Mouse (Mus musculus) neural tube, embryonic 10.5 days (tissue): ENCODE results near the gene Ccr1.
"Not testable (repeated sequence)": the region's sequence is repeated elsewhere in the genome, so short reads cannot be mapped to it uniquely, and the experiment has no call there.

ENCODE experiments used
- DNase-seq: peaks from one replicate; pipeline ENCODE4 v3.0.0-alpha.2; 2017; ENCODE audit warnings: low spot score; ENCODE audit errors: extremely low spot score

Gene Ccr1

DNA sequence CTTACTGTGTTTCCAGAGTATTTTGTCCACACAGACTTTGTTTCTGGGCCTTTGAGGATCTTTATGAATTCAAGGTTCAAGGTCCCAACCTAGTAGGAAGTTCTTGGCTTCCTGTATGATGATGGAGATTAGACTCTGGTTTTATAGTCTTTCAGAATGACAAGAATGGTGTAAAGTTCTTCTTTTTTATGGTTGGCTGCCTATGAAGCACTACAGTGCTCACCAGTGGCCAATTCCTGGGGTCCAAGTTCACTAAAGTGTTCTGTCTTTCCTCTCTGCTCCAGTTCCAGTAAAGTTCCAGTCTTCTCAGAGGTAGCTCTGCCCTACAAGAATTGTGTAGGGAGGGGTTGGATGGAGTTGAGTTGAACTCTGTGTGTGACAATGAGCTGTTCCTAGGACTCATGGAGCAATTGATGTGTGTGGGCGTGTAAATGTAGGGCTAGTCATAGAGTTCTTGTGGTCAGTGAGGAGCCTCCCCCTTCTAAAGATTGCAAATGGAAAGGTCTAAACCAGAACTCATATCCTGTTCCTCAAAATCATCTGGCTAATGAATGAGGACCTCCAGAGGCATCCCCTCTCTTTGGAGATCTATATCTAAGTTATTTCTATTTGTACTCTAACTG, at the start of gene Ccr1:
Ccr1 (minus strand) TSS at position 403 of the 623 bp plus-strand sequence.
- DNase-seq, result no peak

DNA sequence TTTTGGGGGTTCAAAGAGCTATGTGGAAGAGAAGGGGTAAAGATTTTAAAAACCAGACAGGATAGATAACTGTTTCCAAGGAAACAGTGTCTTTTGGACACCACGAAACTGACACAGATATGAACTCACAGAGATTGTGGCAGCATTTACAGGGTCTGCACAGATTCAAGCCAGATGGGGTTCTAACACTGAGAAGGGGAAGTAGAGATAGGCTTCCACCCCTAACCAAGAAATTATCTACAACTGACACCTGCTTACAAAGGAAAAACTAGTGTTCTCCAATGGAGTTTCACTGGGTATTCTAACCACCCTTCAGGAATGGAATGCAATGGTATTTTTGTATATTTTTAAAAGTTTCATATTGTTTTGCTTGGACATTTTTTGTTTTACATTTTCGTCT, 47.6 kb upstream of the Ccr1 start:
- no peak for DNase-seq

DNA sequence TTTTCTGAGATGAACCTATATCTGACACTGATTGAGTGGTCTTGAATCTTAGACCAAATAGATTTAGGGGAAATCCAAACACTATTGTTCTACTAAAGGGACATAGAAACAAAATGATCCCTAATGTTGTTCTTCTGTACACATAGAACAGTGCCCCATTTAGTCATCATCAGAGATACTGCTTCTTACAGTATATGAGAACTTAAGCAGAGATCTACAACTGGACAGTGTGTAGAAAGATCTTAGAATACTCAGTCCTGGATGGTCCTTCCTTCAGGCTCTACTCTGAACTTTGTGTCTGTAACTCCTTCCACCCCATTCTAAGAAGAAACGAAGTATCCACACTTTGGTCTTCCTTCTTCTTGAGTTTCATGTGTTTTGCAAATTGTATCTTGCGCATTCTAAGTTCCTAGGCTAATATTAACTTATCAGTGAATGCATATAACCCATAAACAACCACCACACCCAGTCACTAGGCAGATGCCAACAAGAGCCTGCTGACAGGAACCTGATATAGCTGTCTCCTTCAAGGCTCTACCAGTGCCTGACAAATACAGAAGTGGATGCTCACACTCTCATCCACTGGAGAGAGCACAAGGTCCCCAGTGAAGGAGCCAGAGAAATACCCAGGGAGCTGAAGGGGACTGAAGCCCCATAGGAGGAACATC, 46.6 kb upstream of the Ccr1 start:
- DNase-seq, result no peak

DNA sequence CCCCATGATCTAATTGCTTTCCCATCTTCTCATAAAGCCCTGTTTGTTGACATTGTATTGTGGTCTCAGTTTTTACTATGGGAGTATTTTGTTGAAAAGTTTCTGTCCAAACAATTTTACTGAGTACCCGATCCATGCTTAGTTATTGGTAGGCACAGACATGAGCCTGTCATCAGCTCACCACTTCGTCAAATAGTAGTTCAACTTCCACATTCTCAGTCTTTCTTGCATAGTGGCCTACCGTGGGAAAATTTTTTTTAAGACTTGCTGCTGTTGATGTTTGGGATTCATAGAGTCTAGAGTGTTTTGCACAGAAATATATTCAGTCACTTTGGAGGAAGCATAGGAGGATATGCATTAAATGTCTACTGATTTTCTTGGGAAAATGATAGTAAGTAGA, 44.8 kb upstream of the Ccr1 start:
- no peak for DNase-seq

DNA sequence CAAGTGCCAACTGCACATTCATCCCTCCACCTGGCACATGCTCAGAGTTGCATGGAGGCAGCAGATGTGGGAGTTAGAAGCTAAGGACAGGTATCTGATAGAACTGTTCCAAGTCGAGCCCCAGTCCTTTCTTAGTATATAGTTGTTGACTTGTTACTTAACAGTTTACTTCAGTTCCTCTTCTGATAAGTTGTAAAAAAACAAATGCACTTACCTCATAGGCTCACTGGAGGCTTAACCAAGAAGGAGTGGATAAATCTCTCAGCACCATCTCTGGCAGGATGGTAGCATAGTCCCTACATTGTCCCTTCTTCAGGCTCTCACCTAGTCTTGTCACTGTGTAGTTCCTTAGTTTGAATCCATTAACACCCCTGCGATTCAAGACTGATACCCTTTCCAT, 44.2 kb upstream of the Ccr1 start:
- DNase-seq, result no peak

DNA sequence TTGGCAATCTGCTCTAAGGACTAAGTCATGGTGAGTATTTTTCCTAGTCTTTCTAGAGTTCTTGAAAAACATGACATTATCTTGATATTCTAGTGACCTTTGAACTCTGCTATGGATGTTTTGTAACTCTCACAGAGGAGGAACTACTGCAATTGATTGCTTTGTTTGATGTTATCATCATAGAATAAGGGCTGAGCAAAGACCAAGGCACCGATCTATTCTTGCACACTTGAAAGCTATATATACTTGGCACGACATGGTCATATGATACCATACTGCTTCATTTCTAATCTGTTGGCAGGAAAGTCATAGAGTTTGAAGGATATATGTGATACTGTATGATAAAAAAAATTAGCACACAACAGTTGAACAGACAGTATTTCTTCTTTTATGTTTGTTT, 31.3 kb upstream of the Ccr1 start:
- DNase-seq, result no peak

DNA sequence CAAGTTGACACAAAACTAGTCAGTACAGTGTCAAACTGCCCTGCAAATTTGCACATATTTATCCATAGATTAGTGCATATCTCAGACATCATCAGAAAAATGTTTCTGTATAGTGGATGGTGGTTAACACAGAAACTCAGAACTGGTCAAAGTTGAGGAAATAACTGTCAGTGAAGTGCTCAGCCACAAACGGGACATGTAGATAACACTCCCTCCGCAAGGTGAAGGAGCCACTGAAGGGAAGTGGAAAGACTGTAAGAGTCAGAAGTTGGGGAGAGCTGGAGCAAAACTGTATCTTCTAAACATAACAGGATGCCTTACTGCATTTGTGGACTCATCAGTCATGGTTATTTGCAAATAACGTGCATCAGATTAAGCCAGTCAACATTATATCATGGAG, 29.2 kb upstream of the Ccr1 start:
- DNase-seq, result no peak

DNA sequence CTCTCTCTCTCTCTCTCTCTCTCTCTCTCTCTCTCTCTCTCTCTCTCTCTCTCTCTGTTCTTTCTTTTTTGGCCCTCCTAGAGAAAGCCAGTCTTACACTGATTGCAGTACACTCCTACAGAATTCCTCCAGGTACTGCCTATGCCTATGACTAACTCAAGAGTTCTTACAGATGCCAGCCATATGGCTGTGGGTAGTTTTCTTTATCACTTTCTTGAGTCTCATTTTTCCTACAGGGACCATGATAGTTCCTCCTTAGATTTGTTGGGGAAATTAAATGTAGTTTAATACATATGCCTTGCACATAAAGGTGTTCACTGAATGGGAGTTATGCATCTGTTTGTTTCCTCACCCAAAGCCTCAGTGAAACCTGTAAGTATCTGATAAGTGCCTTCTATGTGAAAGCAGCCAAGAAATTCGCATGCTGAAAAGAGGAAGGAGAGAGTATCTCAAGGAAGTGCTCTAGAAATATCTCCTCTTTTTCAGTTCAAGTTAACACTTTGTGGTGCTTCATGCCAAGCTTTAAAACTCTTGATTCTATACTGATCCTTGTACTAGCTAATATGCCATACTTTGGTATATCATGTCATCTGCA, 22.9 kb upstream of the Ccr1 start:
- no peak for DNase-seq

DNA sequence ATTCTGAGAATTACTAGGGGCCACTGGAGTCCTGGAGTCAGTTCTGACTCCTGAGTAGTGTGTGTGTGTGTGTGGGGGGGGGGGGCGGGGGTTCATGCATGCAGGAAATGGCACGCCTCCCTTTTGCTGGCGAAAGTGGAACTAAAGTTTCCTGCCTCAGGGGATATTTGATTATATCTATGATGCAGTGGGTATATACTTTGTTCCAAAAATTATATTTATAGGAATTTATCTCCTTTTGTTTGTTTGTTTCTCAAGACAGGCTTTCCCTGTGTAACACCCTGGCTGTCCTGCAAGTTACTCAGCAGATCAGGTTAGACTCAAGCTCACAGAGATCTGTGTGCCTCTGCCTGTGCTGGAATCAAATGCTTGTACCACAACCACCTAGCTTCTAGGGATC, 21.2 kb upstream of the Ccr1 start:
- DNase-seq, result no peak

DNA sequence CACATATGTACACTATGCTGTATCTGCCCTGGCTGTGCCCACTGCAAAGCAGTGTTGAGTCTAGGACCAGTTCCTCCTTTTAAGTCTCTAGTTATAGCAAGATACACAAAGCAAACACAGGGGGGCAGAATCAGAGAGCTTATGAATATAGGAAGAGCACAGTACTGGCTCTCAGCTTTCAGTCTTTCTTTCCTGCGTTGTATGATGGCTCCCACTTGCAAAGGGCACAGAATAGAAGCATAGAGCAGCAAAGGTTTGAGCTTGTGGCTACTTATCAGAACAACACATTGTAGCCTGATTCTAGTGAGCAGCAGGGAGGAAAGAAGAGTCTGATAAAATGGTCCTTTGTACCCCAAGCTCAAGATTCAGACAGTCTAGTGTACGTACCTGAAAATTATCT, 17.7 kb upstream of the Ccr1 start:
- DNase-seq, result no peak

DNA sequence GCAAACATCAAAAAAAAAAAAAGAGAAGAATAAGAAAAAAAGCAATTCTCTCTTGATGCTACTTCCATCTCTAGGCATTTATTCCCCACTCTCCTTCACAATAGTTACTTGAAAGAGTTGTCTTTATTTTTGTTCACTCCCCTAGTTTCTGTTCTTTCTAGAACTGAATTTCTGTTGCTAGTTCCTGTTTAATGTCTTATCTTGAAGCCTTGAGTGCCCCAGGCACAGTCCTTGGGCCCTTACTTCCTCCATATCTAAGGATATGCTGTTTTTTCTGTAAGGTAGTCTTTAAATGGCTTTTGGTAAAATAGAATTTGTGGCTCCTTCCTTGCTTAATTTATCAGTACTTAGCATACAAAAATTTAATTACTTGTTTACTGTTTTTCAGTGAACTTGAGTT, 16.5 kb upstream of the Ccr1 start:
- no peak for DNase-seq

DNA sequence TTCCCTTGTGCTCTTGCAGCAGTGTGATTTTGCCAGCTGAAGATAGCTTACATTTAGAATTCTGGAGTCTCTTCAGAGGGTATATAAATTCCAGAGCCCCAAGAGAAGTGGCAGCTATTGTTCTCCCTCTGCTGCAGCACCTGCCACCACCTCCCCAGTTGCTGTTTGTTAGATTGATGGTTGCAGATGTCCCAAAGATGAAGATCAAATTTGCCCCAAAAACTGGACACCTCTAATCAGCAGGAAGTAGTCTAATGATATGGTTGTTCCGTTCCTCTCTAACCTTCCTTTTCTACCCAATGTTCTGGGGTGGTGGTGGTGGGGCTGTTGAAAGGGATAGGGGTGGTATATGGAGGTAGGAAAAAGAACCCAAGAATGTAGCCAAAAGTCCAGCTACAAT, 14.2 kb upstream of the Ccr1 start:
- no peak for DNase-seq

DNA sequence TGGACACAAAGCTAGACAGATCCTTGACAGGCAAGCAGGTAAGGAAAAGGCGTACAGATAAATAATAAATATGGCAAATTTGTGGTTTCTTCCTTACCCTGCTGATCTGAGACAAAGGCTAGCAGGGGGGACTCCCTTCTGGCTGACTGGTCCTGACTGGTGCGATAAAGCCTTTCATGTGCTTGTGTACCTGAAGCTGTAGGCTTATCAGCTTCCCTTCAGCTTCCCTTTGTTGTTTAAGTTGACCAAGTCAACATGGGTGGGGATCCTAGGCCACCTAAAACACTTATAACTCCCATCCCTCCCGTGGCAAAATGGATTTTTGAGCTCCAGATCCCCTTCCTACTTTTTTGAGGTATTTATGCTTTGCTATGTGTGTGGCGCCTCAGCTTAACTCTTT, 13.4 kb upstream of the Ccr1 start:
- no peak for DNase-seq

DNA sequence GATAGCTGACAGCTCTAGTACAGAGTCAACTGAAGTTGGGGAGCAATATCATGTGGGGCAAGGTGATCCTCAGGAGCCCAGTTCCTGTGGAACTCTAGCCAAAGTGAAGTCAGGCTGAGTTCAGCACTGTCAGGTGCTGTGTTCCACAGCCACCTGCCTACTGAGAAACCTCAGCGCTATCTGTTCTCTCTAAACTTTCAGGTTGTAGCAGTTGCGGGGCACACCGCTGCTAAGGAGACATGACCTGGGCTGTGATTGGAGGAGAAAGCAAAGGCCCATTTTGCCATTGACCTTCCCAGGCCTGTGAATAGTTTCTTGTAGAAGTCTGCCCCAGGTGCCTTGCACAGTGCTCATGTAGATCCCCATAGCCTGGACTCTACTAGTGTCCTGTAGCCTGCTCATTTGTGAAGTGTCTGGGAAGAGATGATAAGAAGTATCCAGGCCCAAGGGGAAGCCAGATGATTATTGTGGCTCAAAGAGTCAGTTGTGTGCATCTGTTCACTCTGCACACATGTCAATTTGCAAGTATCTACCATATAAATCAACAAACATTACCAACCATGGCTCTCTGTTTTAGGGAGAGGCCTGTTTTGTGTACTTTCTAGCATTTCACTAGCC, 12.5 kb upstream of the Ccr1 start:
- not testable (repeated sequence) for DNase-seq

DNA sequence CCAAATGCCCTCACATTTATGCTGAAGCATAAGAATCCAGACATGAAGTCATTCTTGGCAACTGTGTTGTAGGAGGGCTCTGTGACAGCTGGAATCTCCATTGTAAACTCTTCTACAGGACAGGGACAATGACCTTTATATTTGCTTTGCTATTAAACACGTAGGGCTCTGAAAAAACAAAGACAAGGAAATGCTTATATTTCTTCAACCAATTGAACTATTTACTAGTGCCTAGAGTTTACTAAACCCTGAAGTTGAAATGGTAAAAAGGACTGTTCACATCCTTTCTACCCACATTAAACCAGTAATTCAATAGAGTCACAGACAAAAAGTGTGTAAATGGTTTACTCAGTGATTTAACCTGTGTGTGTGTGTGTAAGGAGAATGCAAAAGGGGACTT, 9.8 kb upstream of the Ccr1 start, which contains the start of gene Ccr1l1:
Ccr1l1 (minus strand) TSS at position 101 of the 400 bp plus-strand sequence.
- DNase-seq, result no peak

DNA sequence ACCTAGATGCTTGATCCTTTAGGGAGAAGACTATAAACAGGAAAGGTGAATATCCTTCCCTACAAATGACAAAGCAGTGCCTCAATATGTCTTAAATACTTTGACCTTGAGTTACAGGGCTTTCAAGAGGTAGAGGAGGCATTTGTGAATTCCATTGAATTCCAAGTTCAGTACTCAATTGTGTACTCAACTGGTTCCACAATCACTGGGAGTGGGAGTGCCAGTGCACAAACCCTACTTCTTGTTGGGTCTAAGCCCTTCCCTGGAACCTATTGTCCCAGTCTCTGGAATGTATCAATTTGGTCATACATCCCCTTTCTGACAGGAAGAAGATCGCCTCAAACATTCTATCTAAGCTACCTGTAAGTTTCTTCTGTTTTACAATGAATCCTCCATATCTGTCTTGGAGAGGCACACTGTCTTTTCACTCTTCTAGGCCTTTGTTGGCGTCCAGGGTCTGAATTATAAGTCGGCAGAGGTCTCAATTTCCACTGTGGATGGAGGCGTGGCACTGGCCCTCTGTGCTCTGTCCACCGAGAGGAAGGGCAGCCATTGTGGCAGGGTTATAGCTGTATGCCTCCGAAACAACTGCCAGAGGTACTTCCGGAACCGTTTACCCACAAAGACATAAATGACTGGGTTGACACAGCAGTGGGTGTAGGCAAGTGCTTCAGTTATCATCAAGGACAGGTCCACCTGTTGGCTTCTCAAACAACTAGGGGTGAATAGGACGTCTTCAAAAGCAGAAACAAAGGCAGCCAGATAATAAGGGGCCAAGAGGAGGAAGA, 8.6 kb upstream of the Ccr1 start:
- no peak for DNase-seq

DNA sequence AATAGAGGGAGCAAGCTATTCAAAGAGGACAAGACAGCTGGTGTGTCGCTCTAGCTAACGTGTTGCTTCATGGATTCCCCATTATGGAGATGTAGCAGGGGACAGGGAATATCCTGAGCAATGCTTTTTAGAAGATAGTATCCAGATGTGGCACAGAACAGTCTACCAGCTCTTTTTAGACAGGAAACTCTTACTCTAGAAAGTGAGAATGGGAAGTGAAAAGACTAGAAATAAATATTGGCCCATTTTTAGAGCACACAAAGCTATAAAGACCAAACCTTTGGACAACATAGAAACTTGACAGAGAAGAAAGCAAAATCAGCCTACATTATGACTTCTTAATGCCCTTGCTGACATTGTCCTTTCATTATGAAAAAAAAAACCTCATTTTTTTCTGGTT, 7.1 kb upstream of the Ccr1 start:
- no peak for DNase-seq

DNA sequence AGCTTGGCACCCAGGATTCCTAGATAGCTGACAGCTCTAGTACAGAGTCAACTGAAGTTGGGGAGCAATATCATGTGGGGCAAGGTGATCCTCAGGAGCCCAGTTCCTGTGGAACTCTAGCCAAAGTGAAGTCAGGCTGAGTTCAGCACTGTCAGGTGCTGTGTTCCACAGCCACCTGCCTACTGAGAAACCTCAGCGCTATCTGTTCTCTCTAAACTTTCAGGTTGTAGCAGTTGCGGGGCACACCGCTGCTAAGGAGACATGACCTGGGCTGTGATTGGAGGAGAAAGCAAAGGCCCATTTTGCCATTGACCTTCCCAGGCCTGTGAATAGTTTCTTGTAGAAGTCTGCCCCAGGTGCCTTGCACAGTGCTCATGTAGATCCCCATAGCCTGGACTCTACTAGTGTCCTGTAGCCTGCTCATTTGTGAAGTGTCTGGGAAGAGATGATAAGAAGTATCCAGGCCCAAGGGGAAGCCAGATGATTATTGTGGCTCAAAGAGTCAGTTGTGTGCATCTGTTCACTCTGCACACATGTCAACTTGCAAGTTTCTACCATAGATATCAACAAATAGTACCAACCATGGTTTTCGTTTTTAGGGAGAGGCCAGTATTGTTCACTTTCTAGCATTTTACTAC, 1.5 kb downstream of the Ccr1 start:
- DNase-seq, result not testable (repeated sequence)

DNA sequence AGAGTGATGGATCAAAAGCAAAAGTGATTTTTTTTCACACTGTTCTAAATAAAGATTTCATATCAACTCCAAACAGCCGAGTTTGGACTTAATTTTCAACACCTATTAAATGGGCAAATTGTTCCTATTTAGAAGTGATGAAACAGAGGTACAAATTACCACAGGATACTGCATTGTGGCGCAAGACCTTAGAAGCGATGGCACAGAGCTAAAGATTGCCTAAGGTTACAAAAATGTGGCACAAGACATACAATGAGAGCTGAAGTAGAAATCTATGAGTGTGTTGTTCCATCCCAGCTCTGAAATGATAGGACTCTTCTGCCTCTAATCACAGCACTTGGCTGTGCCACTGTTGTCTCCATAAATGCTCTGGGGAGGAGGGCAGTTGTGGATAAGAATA, 3.7 kb downstream of the Ccr1 start:
- DNase-seq, result no peak

DNA sequence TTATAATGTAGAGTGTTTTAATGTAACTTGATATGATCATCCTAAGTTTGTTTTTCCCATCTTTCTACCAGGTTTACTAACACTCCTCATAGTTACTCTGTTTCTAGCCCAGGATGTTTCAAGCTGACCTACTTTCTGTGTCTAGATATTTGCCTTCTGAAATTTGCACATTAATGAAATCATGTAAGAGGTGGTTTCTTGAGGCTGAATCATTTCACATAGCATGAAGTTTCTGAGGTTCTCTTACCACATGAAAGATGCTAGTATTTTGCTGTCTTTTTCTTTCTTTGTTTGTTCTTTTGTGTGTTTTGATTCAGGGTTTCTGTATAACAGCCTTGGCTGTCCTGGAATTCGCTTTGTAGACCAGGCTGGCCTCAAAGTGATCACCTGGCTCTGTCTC, 8.3 kb downstream of the Ccr1 start:
- no peak for DNase-seq

DNA sequence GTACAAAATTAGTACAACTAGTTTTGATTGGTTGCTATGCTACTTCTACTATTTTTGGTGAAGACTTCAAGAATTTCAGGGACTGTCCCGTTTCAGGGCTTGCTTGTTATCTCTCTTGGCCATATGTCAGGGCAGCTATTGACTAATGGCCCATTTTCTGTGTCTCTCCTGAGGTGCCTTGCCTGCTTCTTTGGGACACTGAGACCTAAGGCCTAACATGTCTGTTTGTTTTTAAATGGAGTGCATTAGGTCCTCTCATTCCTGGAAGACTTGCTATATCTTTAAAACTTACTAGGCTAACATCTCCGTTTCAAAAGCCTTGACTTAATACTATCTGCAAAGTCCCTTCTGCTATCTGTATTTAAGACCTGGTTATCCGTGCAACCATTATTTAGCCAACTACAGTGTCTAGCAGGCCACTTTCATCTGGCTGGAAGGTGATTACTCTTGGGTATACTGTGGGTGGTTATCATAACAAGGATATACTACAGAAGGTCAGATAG, 10.5 kb downstream of the Ccr1 start:
- DNase-seq, result no peak
